Mouse (Mus musculus) gastrocnemius, postnatal 14 days (tissue): ENCODE results near the gene Golgb1. TPM values are rescaled to one million over a fixed set of nuclear protein-coding genes. Genes with fewer than 3 reads are reported as not detected.

Source experiments
- DNase-seq: peaks from one replicate; pipeline ENCODE4 v3.0.0; 2021; ENCODE audit warnings: mixed read lengths
- intact Hi-C: fragments of 180-260 bp; cut with DNase I; formaldehyde crosslinking; loops from one replicate; pipeline ENCODE4 v1.15.1; 2025; ENCODE audit warnings: low total_unique reads
- total RNA-seq, 2 experiments: library from RNA; stranded (reverse); gene quantifications; 2 replicates each; pipeline ENCODE4 v1.2.3; 2021

Gene Golgb1
- total RNA-seq, 2 experiments from 2014 or later = 19.4 to 21.8 TPM

GRCm38 (mm10) chr16:36934841-36935620 lies 60.1 kb downstream of the Golgb1 start, which contains the start of gene Hcls1:
Hcls1 (plus strand) TSS chr16:36934983.
- DNase-seq = no peak

GRCm38 (mm10) chr16:36935814-36936213 lies 60.9 kb downstream of the Golgb1 start:
- no peak for DNase-seq
- intact Hi-C loops = no loop called here

More at GRCm38 (mm10) chr16:36934841-36935620, 60.1 kb downstream of the Golgb1 start, which contains the start of gene Hcls1:
- intact Hi-C loops = no loop called here

- no peak for DNase-seq
- intact Hi-C loops = no loop called here
These were observed 66.3 kb downstream of the Golgb1 start for GRCm38 (mm10) chr16:36941137-36941727.

- intact Hi-C loops = no loop called here
- no peak for DNase-seq
These were observed 67.0 kb downstream of the Golgb1 start for GRCm38 (mm10) chr16:36941895-36942294.

GRCm38 (mm10) chr16:36943591-36943990 lies 68.7 kb downstream of the Golgb1 start:
- intact Hi-C loops = no loop called here

GRCm38 (mm10) chr16:36944895-36945424 lies 70.0 kb downstream of the Golgb1 start:
- intact Hi-C loops = no loop called here
- peak; percentile 63 for DNase-seq

More at GRCm38 (mm10) chr16:36943591-36943990, 68.7 kb downstream of the Golgb1 start:
- DNase-seq = no peak

GRCm38 (mm10) chr16:36946459-36947159 lies 71.7 kb downstream of the Golgb1 start:
- intact Hi-C loops = no loop called here
- DNase-seq = no peak

GRCm38 (mm10) chr16:36947646-36948197 lies 72.8 kb downstream of the Golgb1 start:
- no peak for DNase-seq
- intact Hi-C loops = no loop called here

- intact Hi-C loops = no loop called here
- no peak for DNase-seq
These were observed 74.8 kb downstream of the Golgb1 start for GRCm38 (mm10) chr16:36949614-36950336.

GRCm38 (mm10) chr16:36951029-36951428 lies 76.1 kb downstream of the Golgb1 start:
- DNase-seq = no peak
- intact Hi-C loops = no loop called here

GRCm38 (mm10) chr16:36955106-36955505 lies 80.2 kb downstream of the Golgb1 start:
- intact Hi-C loops = no loop called here
- DNase-seq = no peak

GRCm38 (mm10) chr16:36963415-36963814 lies 88.5 kb downstream of the Golgb1 start:
- intact Hi-C loops = no loop called here

GRCm38 (mm10) chr16:36979127-36979526 lies 104.2 kb downstream of the Golgb1 start:
- DNase-seq = no peak
- intact Hi-C loops = no loop called here

More at GRCm38 (mm10) chr16:36963415-36963814, 88.5 kb downstream of the Golgb1 start:
- no peak for DNase-seq

Other genes starting within 250 kb of the Golgb1 start
- gene Cd86, start 209.1 kb upstream of the Golgb1 start, total RNA-seq = 1 to 10 TPM in 1 of 2 experiments, under 1 TPM in 1; 0.88 to 1.2 TPM
- under 1 TPM in 1 of 2 experiments, not detected in 1; 0.16 TPM for gene Ildr1, start 181.2 kb upstream of the Golgb1 start, total RNA-seq
- gene Slc15a2, start 90.2 kb upstream of the Golgb1 start, total RNA-seq = 1 to 10 TPM in 1 of 2 experiments, under 1 TPM in 1; 0.78 to 3.1 TPM
- gene Iqcb1, start 46.8 kb upstream of the Golgb1 start, total RNA-seq = 1 to 10 TPM; 5.6 to 6.1 TPM
- gene Eaf2, start 137 bp upstream of the Golgb1 start, total RNA-seq = under 1 TPM in 1 of 2 experiments, not detected in 1; 0.45 TPM
- 1 to 10 TPM; 4.7 to 5.5 TPM for gene Hcls1, start 59.8 kb downstream of the Golgb1 start, total RNA-seq
- 100 to 1,000 TPM; 128 to 166 TPM for gene Fbxo40, start 115.3 kb downstream of the Golgb1 start, total RNA-seq
- gene Polq, start 136.6 kb downstream of the Golgb1 start, total RNA-seq = under 1 TPM; 0.39 to 0.44 TPM